Mouse (Mus musculus) adrenal gland, adult 2 months (tissue): Measurements from ENCODE around the gene Klf12. TPM values are rescaled to one million over a fixed set of nuclear protein-coding genes. Genes with fewer than 3 reads are reported as not detected.

Source experiments
- DNase-seq: peaks from one replicate; pipeline ENCODE4 v3.0.0; 2021
- long read RNA-seq: library from polyadenylated mRNA; stranded (forward); transcript quantifications from one replicate; pipeline ENCODE4 v2.0.0, GENCODE M21; 2021
- polyA plus RNA-seq: library from polyadenylated mRNA; depleted of rRNA; stranded (reverse); fragments of >200 nt; gene quantifications from 2 replicates; pipeline ENCODE4 v1.2.3, GENCODE M21; 2012; rRNA removed
- total RNA-seq, 2 experiments: library from RNA; stranded (reverse); gene quantifications; 2 replicates each; pipeline ENCODE4 v1.2.3; 2021

Gene Klf12
- total RNA-seq, result 10 to 100 TPM; 16.8 to 25.6 TPM
- polyA plus RNA-seq, result 6.7 and 11.4 TPM in 2 replicates
- long read RNA-seq, result 0 reads

DNA sequence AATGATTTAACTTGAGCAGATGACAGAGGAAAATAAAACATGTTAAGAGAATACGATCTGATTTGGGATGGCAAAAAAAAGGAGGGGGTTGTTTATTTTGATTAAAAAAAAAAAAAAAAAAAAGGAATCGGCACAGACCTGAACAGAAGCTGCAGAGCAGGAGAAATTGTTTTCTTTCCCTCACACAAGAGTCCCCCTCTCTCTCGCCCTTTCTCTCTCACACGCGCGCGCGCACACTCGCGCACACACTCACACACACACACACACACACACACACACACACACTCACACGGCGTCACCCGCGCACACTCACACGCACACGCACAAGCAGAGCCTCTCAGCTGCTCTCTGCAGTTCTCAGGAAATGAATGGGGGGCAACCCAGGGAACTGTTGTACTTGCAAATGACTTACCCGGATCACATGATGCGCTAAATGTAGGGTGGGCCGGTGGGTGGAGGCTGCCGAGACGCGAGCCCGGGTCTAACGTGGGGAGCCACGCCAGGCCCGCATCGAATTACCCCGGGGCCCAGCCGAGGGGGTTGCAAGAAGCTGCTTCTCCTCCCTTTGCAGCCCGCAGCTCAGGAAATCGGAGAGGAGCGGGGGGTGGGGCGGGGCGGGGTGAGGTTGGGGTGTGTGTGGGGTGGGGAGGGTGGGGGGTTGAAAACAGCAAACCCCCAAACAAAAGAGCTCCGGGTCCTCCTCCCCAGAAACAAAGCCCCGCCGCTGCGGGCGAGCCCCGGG is at the start of gene Klf12:
TSS of gene Klf12 (minus strand) at position 561 of the 742 bp plus-strand sequence.
- peak; percentile 87 for DNase-seq

DNA sequence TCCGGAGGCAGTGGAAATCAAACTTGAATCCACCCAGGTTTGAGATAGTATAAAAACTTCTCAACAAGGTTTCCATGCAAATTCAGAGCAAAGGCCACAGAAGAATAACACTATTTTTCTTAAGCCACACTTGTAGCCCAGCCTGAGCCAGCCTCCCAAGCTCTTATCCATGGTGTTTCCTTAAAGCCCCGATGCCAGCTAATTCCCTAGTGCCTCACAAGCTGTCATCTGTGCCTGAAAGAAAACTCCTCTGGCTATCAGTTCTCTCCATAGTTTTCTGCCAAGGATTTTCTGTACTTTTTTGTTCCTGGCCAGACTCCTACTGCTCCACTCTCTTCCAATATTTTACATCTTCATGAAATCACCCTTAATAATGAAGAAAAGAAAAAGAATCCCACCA is 48.9 kb upstream of the Klf12 start:
- DNase-seq, result no peak

DNA sequence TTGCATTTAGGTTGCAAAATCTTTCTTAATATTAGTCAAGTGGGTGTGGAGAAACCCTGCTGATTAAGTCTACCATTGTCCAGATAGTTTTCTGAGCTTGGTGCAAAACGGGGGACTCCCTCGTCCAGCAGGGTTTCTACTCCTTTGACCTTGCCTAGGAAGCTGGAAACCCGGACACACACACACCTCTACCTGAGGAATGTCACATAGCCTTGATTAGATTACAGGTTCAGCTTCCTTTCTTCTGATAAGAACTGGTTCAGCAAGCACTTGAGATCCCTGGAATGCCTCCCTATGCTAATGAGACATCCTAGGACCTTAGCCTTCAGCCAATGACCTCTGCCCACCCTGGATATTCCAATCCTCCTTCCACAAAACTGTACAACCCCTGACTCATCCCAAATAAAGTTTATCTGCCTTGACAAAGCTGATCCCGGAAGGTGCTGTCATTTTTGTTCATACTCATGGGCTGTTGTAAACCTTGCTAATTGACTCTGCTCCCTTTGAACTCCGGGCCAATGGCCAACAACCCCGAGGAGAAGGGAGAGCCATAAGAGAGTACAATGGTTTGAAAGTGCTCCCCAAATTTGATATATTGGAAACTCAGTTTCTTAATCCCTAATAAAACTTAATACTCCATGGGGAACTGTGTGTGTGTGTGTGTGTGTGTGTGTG is 44.3 kb upstream of the Klf12 start:
- DNase-seq, result no peak

DNA sequence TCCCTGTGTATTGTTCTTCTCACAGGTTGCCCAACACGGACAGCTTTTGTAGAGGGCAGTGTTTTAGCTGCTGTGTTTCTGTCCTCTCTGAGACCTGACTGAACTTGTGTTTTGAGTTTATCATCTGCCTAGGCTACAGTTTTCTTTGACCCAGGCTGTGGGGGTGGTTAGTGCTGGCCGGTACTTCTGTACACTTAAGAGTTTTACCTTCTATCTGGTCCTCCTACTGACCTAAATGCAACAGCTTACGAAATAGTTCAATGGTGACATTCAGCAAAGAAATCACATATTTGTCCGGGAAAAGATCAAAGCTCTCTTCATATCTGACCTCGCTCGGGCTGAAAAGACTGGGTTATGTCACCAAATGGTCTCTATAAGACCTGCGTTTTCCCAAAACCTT is 39.8 kb upstream of the Klf12 start:
- peak; percentile 18 for DNase-seq

DNA sequence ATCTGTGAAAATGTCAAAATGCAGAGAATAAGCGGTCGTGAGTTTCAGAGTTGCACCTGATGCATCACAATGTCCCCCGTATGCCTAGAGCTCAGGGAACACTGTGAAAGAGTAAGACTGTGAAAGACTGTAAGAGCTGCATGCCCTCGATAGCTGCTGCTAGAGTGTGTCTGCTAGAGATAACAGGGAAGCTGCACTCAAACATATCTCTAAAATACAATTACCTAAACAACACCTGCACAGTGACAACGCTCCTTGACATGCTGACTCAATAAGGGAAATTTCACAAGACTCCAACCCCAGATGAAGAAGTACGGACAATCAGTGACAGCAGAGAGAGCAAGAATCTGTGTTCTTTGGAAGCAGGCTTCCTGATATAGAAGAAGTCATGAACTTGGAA is 37.5 kb upstream of the Klf12 start:
- no peak for DNase-seq

DNA sequence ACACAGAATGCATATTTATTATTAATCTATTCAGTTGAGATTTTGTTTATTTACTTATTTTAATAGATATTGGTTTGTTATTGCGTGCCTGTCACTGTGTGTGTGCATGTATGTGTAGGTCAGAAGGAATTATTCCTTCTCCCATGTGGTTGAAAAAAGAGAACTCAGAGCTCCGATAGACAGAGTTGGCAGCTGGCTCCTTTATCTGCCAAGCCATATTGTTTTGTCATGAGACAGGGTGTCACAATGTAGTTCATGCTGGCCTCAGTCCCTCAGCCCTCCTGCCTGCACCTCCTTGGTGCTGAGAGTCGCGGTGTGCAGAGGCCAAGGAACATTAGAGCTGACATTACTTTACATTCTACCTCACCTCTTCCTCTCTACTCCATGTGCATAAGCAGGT is 32.3 kb upstream of the Klf12 start:
- no peak for DNase-seq

DNA sequence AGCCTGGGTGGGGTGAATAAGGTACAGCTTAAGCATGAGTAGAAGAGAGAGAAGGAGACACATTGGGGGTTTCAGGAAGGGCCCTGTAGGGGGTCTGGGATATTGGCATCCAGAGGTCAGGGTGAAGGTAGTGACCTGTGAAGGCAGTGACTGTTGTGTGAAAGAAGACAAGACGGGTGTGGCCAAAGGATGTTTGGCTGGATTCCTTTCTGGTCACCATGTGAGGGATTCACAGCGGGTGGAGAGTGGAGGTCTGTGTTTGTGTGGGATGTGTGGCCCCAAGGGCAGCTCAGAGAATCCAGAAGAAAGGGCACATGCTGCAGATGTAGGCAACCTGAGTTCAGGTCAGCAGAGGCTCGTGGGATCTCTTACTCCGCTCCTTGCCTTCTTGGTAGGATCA is 29.6 kb upstream of the Klf12 start:
- DNase-seq, result no peak

DNA sequence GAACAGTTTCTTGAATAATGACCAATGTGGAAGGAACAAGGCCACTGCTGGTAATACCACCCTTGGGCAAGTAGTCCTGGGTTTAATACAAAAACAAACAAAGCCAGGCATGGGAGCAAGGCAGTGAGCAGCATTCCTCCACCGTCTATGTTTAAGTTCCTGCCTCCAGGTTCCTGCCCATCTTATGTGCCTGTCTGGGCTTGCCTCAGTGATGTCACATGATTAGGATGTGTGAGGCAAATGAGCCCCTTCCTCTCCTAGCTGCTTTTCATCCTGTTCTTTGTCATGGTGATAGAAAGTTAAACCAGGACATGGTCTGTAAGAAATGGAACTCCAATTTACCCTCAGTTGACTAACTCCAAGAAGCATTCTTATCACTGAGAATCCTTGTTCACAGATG is 16.4 kb upstream of the Klf12 start:
- no peak for DNase-seq

DNA sequence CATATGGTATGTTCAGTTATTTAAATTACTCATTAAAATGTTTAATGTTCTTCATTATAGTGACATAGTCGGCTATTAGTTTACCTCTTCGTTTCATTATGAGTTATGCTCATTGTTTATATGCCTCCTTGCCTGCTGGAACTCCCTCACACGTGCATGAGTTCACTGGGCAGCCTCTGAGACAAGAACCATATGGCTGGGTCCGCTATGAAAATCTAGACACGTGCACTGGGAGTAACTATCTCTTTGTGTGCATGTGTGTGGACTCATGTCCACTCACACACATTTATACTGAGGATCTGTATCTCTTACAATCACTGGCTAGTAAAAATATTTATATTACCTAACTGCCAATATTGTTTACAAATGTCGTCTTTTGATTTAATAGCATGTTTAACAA is 14.4 kb upstream of the Klf12 start:
- DNase-seq, result no peak

DNA sequence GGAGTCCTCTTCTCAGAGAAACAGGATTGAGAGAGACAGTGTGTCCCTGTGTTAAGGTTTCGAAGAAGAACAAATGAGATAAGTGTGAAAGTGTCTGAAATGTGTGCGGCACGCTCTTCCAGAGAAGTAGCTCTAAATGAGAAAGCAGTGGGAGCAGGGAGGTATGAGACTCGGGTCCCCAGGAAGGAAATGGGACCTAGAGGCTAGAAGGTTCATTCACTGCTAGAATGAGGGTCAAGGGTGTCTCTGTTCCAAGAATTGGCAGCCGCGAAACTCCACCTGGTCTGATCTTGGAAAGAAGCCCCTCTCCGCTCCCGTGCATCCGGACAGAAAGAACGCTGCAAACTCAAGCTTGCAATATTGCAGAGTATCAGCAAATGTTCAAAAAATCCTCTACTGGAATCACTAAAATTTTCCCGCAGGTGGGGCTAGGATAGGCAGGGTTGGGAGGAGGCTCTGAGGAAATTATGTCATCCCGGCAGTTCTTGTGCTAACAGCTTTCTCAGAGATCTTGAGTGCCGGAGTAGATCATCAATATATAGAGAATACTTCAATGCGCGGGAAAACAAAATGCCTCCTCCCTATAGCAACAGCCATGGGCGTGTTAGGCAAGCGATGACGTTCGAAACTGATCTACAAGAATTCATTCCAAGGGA is 2.2 kb upstream of the Klf12 start:
- no peak for DNase-seq

DNA sequence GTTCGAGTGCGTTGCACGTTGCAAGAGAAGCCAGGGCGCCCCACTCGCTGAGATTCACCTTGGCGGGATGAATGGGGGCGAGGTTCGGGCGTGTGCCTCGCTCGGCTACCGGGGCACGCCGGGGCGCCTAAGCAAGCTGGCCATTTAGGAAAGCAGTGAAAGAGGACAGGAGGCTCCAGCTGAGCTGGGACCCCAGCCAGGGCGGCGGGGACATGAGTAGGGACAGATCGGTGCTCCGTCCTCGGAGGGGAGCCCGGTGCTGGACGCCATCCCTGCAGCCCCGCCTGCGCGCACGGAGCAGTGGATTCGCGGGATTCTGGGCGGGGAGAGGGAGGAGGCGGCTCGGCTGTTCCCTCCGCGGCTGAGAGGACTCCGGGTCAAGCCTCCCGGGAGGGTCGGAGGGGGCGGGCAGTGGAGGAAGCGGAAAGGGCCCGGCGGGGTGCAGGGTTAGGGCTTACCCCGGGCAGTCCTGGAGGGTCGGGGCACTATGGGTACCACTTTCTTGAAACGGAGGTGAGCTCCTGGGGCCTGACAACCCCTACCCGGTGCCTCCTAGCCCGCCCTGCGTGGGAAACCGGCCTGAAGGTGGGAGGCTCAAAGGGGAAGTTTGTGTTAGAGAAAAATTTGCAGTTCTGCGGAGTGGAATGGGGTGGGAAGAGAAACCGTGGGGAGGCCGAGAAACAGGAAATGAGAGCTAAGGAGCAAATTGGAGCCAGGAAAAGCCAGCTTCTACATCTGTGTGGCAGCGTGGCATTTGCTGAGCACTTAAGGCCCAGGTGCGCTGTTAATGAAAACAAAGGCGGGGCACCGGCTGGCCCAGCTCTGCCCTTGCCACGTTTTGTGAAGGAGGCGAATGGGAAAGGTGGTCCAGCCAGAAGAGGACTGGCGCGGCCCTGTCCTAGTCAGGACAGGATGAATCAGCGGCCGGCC is 1.4 kb upstream of the Klf12 start:
- peak; percentile 92 for DNase-seq

DNA sequence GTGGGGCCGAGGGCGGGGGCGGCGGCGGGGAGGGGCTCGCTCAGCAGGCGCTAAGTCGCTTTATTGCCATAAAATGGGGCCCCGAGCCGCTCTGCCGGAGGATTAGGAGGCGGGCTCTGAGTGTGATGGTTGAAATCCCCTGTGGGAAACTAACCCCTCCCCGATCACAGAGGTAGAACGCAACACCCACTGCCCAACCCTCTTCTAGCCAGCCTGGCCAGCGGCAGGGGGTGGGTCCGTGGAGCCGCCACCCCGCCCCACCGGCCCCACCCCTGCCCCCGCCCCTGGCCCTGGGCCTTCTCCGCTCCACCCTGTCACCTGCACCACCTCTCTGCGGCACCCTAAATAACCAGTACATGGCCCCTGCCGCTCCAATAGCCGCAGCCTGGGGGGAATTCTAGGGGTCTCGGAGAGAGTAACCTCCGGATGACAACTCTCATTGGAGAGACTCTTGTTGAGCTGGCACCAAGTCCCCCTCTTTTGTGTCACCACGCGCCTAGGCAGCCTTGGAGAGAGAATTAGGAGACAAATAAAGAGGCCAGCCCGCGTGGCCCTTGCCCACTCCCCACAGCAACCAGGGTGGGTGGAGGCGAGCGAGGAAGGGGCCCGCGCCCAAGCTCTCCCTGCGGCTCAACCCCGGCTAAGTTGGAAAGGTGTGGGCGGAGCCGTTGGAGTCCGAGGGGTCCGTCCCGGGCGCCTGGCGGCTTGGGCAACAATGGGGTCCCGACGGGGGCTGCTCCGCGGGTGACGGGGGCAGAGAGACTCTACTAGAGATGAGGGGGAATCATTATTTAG is 579 bp upstream of the Klf12 start:
- peak; percentile 92 for DNase-seq

DNA sequence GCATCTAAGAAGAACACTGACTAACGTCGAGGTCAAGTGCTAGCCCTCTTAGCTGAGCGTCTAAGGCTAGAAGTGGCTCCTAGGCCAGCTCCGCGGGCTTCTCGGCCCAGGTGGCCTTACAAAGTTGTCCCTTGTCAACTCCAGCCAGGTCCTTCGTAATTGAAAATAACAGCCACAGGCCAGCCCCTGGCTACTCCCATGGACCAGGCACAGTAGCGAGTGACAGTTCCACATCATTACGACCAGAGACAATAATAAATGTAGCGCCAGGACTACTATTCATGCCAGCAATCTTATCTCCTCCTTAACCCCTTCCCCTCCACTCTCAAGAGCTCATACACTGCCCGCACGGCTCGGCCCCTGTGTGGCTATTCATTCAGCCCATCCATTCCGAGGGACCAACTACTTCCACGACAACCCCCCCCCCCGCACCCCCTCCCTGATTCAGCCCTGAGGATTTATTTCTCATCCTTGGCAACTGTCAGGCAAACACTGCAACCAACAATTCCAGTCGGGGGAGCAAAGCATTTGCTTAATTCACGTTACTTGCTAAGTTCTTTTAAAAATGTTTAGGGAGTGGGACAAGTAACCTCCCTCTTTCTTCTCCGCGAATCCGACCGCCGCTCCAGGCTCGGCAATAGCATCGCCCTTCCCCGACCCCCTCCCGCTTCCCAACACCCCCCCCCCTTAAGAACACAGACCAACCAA is 914 bp downstream of the Klf12 start:
- DNase-seq, result peak; percentile 67

DNA sequence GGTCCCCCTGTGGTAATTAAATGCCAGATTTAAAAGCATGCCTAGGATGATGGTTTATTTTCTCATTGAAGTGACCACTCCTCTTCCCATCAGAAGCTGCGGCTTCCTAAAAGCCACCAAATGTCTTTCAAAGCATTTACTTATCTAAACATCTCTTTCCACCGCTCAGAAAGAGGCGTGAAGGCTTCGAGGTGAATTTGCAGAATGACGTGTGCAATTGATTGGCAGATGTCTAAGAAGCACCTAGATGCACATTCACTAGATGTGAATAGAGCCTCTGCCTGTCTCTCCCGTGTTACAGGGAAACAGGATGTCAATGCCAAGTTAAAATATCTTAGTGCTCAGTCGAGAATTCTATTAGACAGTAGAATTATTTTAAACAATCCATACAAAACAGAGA is 1.8 kb downstream of the Klf12 start:
- DNase-seq, result no peak

DNA sequence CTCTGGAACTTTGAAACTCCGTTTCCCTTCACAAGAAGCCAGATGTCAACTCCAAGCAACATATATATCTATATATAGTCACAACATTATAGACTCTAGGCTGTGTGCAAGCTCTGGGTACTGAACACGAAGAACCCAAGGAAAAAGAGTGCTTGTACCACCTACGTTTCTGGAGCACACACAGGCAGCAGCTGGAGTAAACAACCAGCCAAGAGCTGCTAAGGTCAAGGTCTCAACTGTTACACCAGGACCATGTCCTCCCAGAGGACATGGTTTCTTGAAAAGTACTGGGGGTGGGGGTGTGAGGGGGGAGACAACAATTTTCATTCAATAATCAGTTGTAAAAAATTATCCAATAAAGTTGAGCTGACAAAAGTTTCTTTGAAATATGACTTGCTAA is 2.7 kb downstream of the Klf12 start:
- DNase-seq, result peak; percentile 46

DNA sequence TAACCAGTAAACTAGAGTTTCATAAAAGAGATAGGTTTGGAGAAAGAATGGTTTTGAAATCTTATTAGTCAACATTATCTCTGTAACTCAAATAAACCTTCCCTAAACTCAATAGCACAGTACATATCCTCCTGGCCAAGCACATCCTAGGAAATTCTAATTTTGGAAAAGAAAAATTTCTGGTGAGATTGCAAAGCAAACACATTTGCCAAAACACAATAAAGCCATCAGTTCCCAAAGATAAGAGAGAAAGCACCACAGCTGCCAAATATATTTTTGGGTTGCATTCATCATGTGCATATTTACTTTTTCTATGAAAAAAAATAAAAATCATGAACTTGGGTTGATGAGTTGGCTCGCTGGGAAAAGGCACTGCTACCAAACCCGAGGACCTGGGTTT is 10.3 kb downstream of the Klf12 start:
- no peak for DNase-seq

DNA sequence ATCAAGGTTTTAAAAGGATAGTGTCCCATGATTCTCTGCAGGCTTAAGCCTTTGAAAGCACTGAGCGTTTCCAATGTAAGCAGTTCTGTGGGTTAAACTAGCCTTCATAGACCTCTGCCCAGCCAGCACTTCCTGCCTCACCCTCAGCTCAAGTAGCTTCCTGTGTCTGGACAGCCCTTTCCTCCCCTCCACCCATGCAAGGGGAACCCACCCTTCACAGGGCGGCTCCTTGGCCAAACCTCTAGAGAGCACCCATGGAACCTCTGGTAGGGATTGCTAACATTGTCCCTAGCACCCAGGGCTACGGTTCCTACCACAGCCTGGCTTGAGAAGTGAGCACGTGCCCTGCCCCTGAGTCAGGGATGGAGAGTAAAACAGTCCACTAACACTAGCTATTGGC is 23.9 kb downstream of the Klf12 start:
- peak; percentile 40 for DNase-seq

DNA sequence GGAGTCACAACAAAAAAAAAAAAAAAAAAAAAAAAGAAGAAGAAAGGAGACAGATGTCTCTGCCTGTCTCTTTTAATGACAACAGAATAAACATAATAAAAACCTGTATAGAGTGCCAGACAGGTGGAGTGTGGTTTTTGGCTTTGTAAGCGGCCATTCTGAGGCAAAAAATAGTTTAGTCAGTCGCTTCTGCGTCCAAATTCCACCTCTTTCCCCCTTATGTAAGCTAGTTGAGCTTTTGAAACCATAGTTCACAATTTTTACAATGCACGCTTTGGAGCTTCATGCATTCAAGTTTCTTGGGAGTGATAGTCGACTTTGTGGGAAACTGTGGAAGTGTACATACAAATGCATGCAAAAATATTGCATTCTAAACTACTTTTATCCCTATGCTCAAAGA is 41.4 kb downstream of the Klf12 start:
- no peak for DNase-seq

DNA sequence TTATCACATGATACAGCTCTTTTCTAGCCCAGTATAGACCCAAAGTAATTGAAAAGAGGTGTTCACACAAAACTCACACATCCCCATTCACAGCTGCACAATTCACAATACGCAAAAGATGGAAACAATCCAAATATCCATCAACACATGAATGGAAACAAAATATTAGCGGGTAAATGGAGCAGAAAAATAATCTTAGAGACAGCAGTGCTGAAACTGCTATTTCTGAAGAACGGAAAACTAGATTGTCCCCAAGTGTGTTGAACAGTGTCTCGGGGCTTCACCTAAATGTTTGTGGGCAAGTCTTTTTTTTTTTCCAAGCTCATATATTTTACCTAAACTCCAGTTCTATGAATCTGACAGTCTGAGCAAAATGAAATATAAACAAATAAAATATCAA is 44.6 kb downstream of the Klf12 start:
- DNase-seq, result no peak

DNA sequence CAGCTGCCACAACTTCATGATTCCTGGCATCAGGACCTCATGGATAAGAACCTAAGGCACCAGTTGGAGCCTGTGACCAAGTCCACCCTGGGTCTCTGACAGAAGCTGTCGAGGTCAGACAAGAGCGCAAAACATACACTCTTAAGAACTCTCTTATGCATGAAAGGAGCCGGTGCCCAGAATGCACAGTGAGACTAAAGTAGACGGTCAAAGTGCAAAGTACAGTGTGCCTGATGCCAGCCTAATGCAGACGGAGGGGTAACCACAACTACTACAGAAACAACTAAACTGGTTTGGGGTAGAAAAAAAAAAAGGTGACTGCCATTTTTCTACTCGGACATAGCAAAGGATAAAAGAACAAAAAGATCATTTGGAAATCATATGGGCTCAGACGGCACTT is 47.7 kb downstream of the Klf12 start:
- no peak for DNase-seq

DNA sequence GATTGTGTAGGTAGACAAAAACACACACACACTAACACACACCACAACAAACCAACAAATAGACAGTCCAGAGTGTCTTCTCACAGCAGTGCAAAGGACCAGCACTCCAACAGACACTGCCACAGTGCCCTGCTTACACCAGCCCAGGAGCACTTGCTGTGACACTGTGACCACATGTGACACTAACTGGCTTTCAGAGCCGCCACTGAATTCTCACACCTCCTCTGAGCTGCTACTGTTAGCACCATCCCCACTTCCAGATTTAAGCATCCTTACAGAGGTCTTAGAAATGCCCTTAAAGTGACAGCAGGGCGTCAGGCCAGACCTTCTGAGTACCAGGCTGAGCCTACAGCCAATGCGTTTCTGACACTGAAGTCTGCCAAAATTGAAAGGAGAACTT is 48.7 kb downstream of the Klf12 start:
- no peak for DNase-seq
